Mouse (Mus musculus) liver, postnatal 0 days (tissue): ENCODE results near the gene Prss58. TPM values are rescaled to one million over a fixed set of nuclear protein-coding genes. Genes with fewer than 3 reads are reported as not detected.

Source experiments
- ATAC-seq: fragments of 200-750 bp; cut with Nextera tagmentation; 2 replicates; pipeline ENCODE4 v1.8.0; 2017; ENCODE audit warnings: mild to moderate bottlenecking, moderate library complexity
- DNase-seq: peaks from one replicate; pipeline ENCODE4 v3.0.0-alpha.2; 2016
- H3K27ac ChIP-seq: fragments of 300-500 bp; sonication (generic); 2 replicates; pipeline ENCODE4 v1.5.1; 2014; ENCODE audit warnings: antibody characterized with exemption, moderate library complexity, mild to moderate bottlenecking, low read depth
- H3K27me3 ChIP-seq: fragments of 300-500 bp; sonication (generic); 2 replicates; pipeline ENCODE4 v1.6.1; 2014; ENCODE audit warnings: low read length, control low read depth, mixed read lengths; ENCODE audit not compliant: insufficient read depth
- H3K36me3 ChIP-seq: fragments of 300-500 bp; sonication (generic); replicated peaks from 2 replicates; pipeline ENCODE4 v1.6.1; 2014; ENCODE audit warnings: mild to moderate bottlenecking, control low read depth, low read length, moderate library complexity, mixed read lengths; ENCODE audit not compliant: insufficient read depth
- H3K4me1 ChIP-seq: fragments of 300-500 bp; sonication (generic); 2 replicates; pipeline ENCODE4 v1.6.1; 2014; ENCODE audit warnings: antibody characterized with exemption, mild to moderate bottlenecking, control low read depth; ENCODE audit not compliant: insufficient read depth
- H3K4me2 ChIP-seq: fragments of 300-500 bp; sonication (generic); 2 replicates; pipeline ENCODE4 v1.6.1; 2014; ENCODE audit warnings: low read depth, mild to moderate bottlenecking, low read length, moderate library complexity, mixed read lengths
- H3K4me3 ChIP-seq: fragments of 300-500 bp; sonication (generic); 2 replicates; pipeline ENCODE4 v1.5.1; 2014; ENCODE audit warnings: low read depth, low read length
- H3K9ac ChIP-seq: fragments of 300-500 bp; sonication (generic); replicated peaks from 2 replicates; pipeline ENCODE4 v1.6.1; 2014; ENCODE audit warnings: mild to moderate bottlenecking, moderate library complexity
- H3K9me3 ChIP-seq: fragments of 300-500 bp; sonication (generic); 2 replicates; pipeline ENCODE4 v1.6.1; 2016; ENCODE audit warnings: mild to moderate bottlenecking, control low read depth, low read length, mixed read lengths
- CTCF ChIP-seq: sonication (generic); IDR thresholded peaks from 2 replicates; pipeline ENCODE4 v1.5.1; 2016; ENCODE audit warnings: antibody characterized with exemption, low read depth
- EP300 ChIP-seq: IDR thresholded peaks from 2 replicates; pipeline ENCODE4 v1.6.1; 2016; ENCODE audit warnings: antibody characterized with exemption, low read depth, mild to moderate bottlenecking
- WGBS: fragments of 180-500 bp; shearing (Covaris S2); extraction: QIAGEN DNeasy Blood & Tissue Kit; methylation state at CpG from one replicate; pipeline ENCODE4 v1.1.7; 2014; ENCODE audit not compliant: insufficient replicate concordance; 5-methylcytosine and 5-hydroxymethylcytosine counted together
- polyA plus RNA-seq: library from polyadenylated mRNA; unstranded; fragments of >200 nt; fragmentation: Nextera tagmentation; extraction: Ambion mirVana; gene quantifications from 2 replicates; pipeline ENCODE4 v1.2.1, GENCODE M21; 2015

Prss58 gene
- polyA plus RNA-seq, 1 experiment from 2014 or later = not detected

DNA sequence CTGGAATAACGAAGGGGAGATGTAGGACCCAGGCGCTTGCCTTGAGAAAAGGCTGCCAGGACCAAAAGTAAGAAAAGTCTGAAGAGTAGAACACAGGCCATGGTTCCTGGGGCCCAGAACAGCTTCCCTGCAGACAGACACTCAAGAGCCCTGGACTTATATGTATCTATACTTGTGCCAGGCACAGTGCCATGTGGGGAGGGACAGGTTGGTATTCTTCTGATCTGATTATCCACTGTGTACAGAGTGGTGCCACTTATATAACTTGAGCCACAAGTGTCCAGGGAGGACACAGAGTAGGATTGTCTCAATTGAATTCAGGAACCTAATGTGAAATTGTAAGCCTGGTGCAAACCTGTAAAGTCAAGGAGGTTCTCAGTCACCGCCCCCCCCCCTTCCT is 12.8 kb downstream of the Prss58 start, which contains the start of gene Moxd2:
Gene Moxd2, minus strand, starts transcription at position 101 of the 400 bp plus-strand sequence.
- no peak for TF ChIP-seq EP300
- no peak for TF ChIP-seq CTCF
- WGBS = 93% methylated on average over 3 of the region's 3 CpGs

DNA sequence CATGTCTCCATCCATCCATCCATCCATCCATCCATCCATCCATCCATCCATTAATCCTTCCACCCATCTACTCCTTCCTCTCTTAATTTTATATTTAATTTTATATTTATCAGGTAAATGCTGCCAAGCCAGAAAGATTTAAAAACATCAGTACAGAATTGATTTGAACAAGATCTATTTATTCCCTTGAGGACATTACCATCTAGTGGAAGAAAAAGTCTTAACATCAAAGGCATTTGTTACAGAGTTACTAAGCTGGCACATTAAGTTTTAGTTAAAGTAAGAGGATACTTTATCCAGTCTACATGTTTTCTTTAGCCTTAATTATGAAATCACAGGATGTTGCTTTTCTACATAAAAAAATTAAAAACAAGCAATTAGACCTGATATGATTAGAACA is 54.9 kb downstream of the Prss58 start:
- no peaks in the 10 kb centered on the region for H3K4me1 ChIP-seq
- TF ChIP-seq EP300 (no peak), CTCF (peak; percentile 23; the same call in 1 of the 2 replicates)
- no peaks in the 10 kb centered on the region for H3K27me3 ChIP-seq
- ATAC-seq (no peak), DNase-seq (no peak)
- H3K27ac ChIP-seq = no peak overlapping the region
- no peaks in the 10 kb centered on the region for H3K36me3 ChIP-seq
- H3K4me2 ChIP-seq = no peak overlapping the region
- no peak overlapping the region for H3K4me3 ChIP-seq
- no peak overlapping the region for H3K9ac ChIP-seq
- no peaks in the 10 kb centered on the region for H3K9me3 ChIP-seq

More for the DNA sequence above, 12.8 kb downstream of the Prss58 start, which contains the start of gene Moxd2:
- Histone ChIP-seq H3K9ac (no peak within 1 kb of the TSS), H3K27me3 (no peaks in the 10 kb centered on the region), H3K4me2 (no peak within 1 kb of the TSS), H3K4me1 (no peaks in the 10 kb centered on the region; the same call in 1 of the 2 replicates), H3K27ac (no peak within 1 kb of the TSS), H3K4me3 (no peak within 1 kb of the TSS), H3K9me3 (no peaks in the 10 kb centered on the region), H3K36me3 (no peaks in the 10 kb centered on the region)
- ATAC-seq (no peak), DNase-seq (no peak)

Other genes starting within 250 kb of the Prss58 start
- gene Moxd2, start 12.9 kb downstream of the Prss58 start, polyA plus RNA-seq = not detected in 2 replicates
- not detected in 2 replicates for gene 1700074P13Rik, start 40.2 kb upstream of the Prss58 start, polyA plus RNA-seq
- not detected in 2 replicates for gene Gm4744, start 51.5 kb upstream of the Prss58 start, polyA plus RNA-seq
- 0.43 TPM in 1 of 2 replicates, not detected in the other for gene 1810009J06Rik, start 64.4 kb upstream of the Prss58 start, polyA plus RNA-seq
- 1.1 TPM in 1 of 2 replicates, not detected in the other for gene Gm2663, start 99.1 kb upstream of the Prss58 start, polyA plus RNA-seq
- gene 2210010C04Rik, start 135.1 kb upstream of the Prss58 start, polyA plus RNA-seq = 1.1 TPM in 1 of 2 replicates, not detected in the other